Mouse (Mus musculus): ENCODE data around the gene Stat1. TPM values are rescaled to one million over a fixed set of nuclear protein-coding genes. Genes with fewer than 3 reads are reported as not detected.

The Stat1 gene
- polyA plus RNA-seq, 1 experiment from 2014 or later = 25.1 TPM

DNA sequence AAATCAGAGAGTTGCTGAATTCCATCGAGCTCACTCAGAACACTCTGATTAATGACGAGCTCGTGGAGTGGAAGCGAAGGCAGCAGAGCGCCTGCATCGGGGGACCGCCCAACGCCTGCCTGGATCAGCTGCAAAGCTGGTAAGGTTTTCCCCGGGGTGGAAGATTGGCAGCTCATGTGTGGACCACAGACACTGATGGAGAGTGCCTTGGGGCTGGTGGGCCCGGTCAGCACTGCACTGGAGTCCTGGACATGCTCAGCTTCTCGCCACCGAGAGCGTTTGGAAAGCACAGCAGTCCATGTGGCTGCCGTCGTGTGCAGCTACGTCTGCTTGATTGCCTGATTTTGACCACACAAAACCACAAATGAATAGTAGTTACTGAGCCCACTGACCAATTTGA lies 18.1 kb downstream of the Stat1 start:
- no peaks in the 10 kb centered on the region for H3K9me3 ChIP-seq
- peaks cover 3% of the 10 kb centered on the region; the same call in 1 of the 2 replicates for H3K36me3 ChIP-seq
- H3K4me1 ChIP-seq = 0 out of 2 replicates have a peak, but pooled peaks cover 5% of the 10 kb centered on the region
- H3K9ac ChIP-seq = no peak overlapping the region
- no peak overlapping the region for H3K27ac ChIP-seq
- ATAC-seq (ENCODE audit: insufficient read depth, low FRiP score, low read depth) = no peak
- no peaks in the 10 kb centered on the region for H3K27me3 ChIP-seq (replicated peaks)
- no peak overlapping the region for H3K4me3 ChIP-seq (replicated peaks)
- WGBS = 68% methylated on average over 16 of the region's 16 CpGs
- no peak overlapping the region for H3K4me2 ChIP-seq

GRCm38 (mm10) chr1:52140534-52140933 lies 21.3 kb downstream of the Stat1 start:
- peaks cover 3% of the 10 kb centered on the region; the same call in 1 of the 2 replicates for H3K36me3 ChIP-seq
- H3K4me3 ChIP-seq (replicated peaks) = no peak overlapping the region
- H3K4me1 ChIP-seq = 0 out of 2 replicates have a peak, but pooled peaks cover 5% of the 10 kb centered on the region
- WGBS = 90% methylated on average over 9 of the region's 9 CpGs
- no peaks in the 10 kb centered on the region for H3K9me3 ChIP-seq
- no peak for ATAC-seq (ENCODE audit: insufficient read depth, low FRiP score, low read depth)
- H3K9ac ChIP-seq = no peak overlapping the region
- H3K27ac ChIP-seq = no peak overlapping the region
- H3K4me2 ChIP-seq = no peak overlapping the region
- no peaks in the 10 kb centered on the region for H3K27me3 ChIP-seq (replicated peaks)

- Histone ChIP-seq H3K4me3 (replicated peaks) (no peak overlapping the region), H3K27ac (no peak overlapping the region), H3K36me3 (peaks cover 3% of the 10 kb centered on the region; the same call in 1 of the 2 replicates), H3K9me3 (no peaks in the 10 kb centered on the region), H3K4me1 (0 out of 2 replicates have a peak, but pooled peaks cover 5% of the 10 kb centered on the region), H3K9ac (no peak overlapping the region), H3K27me3 (replicated peaks) (no peaks in the 10 kb centered on the region), H3K4me2 (no peak overlapping the region)
- WGBS = 54% methylated on average over 3 of the region's 3 CpGs
- no peak for ATAC-seq (ENCODE audit: insufficient read depth, low FRiP score, low read depth)
Measured at GRCm38 (mm10) chr1:52141482-52141881, 22.2 kb downstream of the Stat1 start.

- 68% methylated on average over 4 of the region's 4 CpGs for WGBS
- H3K4me3 ChIP-seq (replicated peaks) = no peak overlapping the region
- peaks cover 3% of the 10 kb centered on the region; the same call in 1 of the 2 replicates for H3K36me3 ChIP-seq
- H3K9me3 ChIP-seq = no peaks in the 10 kb centered on the region
- H3K4me1 ChIP-seq = 0 out of 2 replicates have a peak, but pooled peaks cover 5% of the 10 kb centered on the region
- H3K4me2 ChIP-seq = no peak overlapping the region
- H3K27me3 ChIP-seq (replicated peaks) = no peaks in the 10 kb centered on the region
- H3K9ac ChIP-seq = no peak overlapping the region
- no peak for ATAC-seq (ENCODE audit: insufficient read depth, low FRiP score, low read depth)
- H3K27ac ChIP-seq = no peak overlapping the region
Measured at GRCm38 (mm10) chr1:52142117-52142516, 22.9 kb downstream of the Stat1 start.

DNA sequence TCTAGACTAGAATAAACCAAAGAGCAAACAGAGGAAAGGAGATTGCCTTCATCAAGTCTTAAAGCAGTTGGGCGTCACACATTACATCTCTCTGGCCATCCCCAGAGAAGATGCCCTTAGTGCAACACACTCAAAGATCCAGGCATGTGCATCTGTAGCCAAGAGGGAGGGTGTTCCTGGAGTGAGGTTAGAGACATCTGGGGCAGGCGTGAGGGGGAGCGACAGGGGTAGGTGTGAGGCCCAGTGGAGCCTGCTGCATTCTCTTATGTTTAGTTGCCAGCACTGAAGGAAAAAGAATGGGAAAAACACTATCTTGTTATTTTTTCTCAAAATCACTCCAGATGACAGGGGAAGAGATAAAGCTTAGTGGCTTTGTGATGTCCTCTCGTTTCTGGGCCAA lies 24.0 kb downstream of the Stat1 start:
- H3K4me2 ChIP-seq = no peak overlapping the region
- 81% methylated on average over 4 of the region's 4 CpGs for WGBS
- no peak overlapping the region for H3K27ac ChIP-seq
- H3K27me3 ChIP-seq (replicated peaks) = no peaks in the 10 kb centered on the region
- H3K4me1 ChIP-seq = 0 out of 2 replicates have a peak, but pooled peaks cover 5% of the 10 kb centered on the region
- no peak overlapping the region for H3K4me3 ChIP-seq (replicated peaks)
- no peaks in the 10 kb centered on the region for H3K9me3 ChIP-seq
- H3K9ac ChIP-seq = no peak overlapping the region
- H3K36me3 ChIP-seq = peaks cover 3% of the 10 kb centered on the region; the same call in 1 of the 2 replicates
- no peak for ATAC-seq (ENCODE audit: insufficient read depth, low FRiP score, low read depth)

GRCm38 (mm10) chr1:52143596-52144156 lies 24.4 kb downstream of the Stat1 start:
- H3K36me3 ChIP-seq = peaks cover 3% of the 10 kb centered on the region; the same call in 1 of the 2 replicates
- no peak overlapping the region for H3K27ac ChIP-seq
- no peak overlapping the region for H3K4me3 ChIP-seq (replicated peaks)
- WGBS = 85% methylated on average over 7 of the region's 7 CpGs
- H3K9me3 ChIP-seq = no peaks in the 10 kb centered on the region
- no peaks in the 10 kb centered on the region for H3K27me3 ChIP-seq (replicated peaks)
- H3K4me2 ChIP-seq = no peak overlapping the region
- ATAC-seq (ENCODE audit: insufficient read depth, low FRiP score, low read depth) = no peak
- no peak overlapping the region for H3K9ac ChIP-seq
- H3K4me1 ChIP-seq = 0 out of 2 replicates have a peak, but pooled peaks cover 5% of the 10 kb centered on the region

GRCm38 (mm10) chr1:52144907-52145306 lies 25.7 kb downstream of the Stat1 start:
- H3K36me3 ChIP-seq = peaks cover 3% of the 10 kb centered on the region; the same call in 1 of the 2 replicates
- H3K4me2 ChIP-seq = no peak overlapping the region
- ATAC-seq (ENCODE audit: insufficient read depth, low FRiP score, low read depth) = no peak
- peaks cover 10% of the 10 kb centered on the region; the same call in 1 of the 2 replicates for H3K4me1 ChIP-seq
- H3K27me3 ChIP-seq (replicated peaks) = no peaks in the 10 kb centered on the region
- WGBS = 66% methylated on average over 10 of the region's 10 CpGs
- no peak overlapping the region for H3K9ac ChIP-seq
- H3K4me3 ChIP-seq (replicated peaks) = no peak overlapping the region
- H3K27ac ChIP-seq = no peak overlapping the region
- H3K9me3 ChIP-seq = no peaks in the 10 kb centered on the region

GRCm38 (mm10) chr1:52146214-52146970 lies 27.2 kb downstream of the Stat1 start:
- H3K4me1 ChIP-seq = peaks cover 15% of the 10 kb centered on the region; the same call in 1 of the 2 replicates
- H3K4me3 ChIP-seq (replicated peaks) = no peak overlapping the region
- H3K27ac ChIP-seq = no peak overlapping the region
- peak; percentile 62; the same call in 1 of the 2 replicates for ATAC-seq (ENCODE audit: insufficient read depth, low FRiP score, low read depth)
- no peak overlapping the region for H3K4me2 ChIP-seq
- H3K9me3 ChIP-seq = no peaks in the 10 kb centered on the region
- peaks cover 6% of the 10 kb centered on the region for H3K36me3 ChIP-seq
- H3K9ac ChIP-seq = no peak overlapping the region
- no peaks in the 10 kb centered on the region for H3K27me3 ChIP-seq (replicated peaks)
- WGBS = 56% methylated on average over 12 of the region's 12 CpGs

DNA sequence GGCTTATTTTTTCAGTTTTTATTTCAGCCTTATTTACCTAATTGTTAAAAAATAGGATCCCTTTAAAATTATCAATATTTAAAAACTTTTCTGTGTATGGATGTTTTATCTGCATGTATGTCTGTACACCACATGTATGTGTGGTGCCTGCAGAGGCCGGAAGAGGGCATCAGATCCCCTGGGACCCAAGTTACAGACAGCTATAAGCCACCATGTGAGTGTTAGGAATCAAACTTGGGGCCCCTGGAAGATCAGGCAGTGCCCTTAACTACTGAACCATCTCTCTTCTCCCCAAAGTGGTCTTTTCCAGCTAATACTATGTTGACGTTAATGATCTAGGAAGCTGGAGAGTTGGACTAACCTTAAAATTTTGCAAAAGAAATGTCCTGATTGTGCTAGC lies 28.2 kb downstream of the Stat1 start:
- Histone ChIP-seq H3K9me3 (no peaks in the 10 kb centered on the region), H3K27me3 (replicated peaks) (no peaks in the 10 kb centered on the region), H3K4me1 (peaks cover 10% of the 10 kb centered on the region; the same call in 1 of the 2 replicates), H3K4me3 (replicated peaks) (no peak overlapping the region), H3K4me2 (no peak overlapping the region), H3K27ac (no peak overlapping the region), H3K36me3 (peaks cover 4% of the 10 kb centered on the region; the same call in 1 of the 2 replicates), H3K9ac (no peak overlapping the region)
- ATAC-seq (ENCODE audit: insufficient read depth, low FRiP score, low read depth) = no peak
- 83% methylated on average over 2 of the region's 2 CpGs for WGBS

- H3K27me3 ChIP-seq (replicated peaks) = no peaks in the 10 kb centered on the region
- H3K27ac ChIP-seq = no peak overlapping the region
- no peaks in the 10 kb centered on the region for H3K9me3 ChIP-seq
- no peak for ATAC-seq (ENCODE audit: insufficient read depth, low FRiP score, low read depth)
- no peak overlapping the region for H3K4me3 ChIP-seq (replicated peaks)
- H3K36me3 ChIP-seq = peaks cover 4% of the 10 kb centered on the region; the same call in 1 of the 2 replicates
- 77% methylated on average over 7 of the region's 7 CpGs for WGBS
- peaks cover 10% of the 10 kb centered on the region; the same call in 1 of the 2 replicates for H3K4me1 ChIP-seq
- no peak overlapping the region for H3K9ac ChIP-seq
- no peak overlapping the region for H3K4me2 ChIP-seq
Measured at GRCm38 (mm10) chr1:52148178-52148577, 28.9 kb downstream of the Stat1 start.

- H3K4me3 ChIP-seq (replicated peaks) = no peak overlapping the region
- ATAC-seq (ENCODE audit: insufficient read depth, low FRiP score, low read depth) = no peak
- H3K27ac ChIP-seq = no peak overlapping the region
- 81% methylated on average over 7 of the region's 7 CpGs for WGBS
- no peak overlapping the region for H3K4me2 ChIP-seq
- no peak overlapping the region for H3K9ac ChIP-seq
- no peaks in the 10 kb centered on the region for H3K9me3 ChIP-seq
- no peaks in the 10 kb centered on the region for H3K27me3 ChIP-seq (replicated peaks)
- H3K36me3 ChIP-seq = peaks cover 4% of the 10 kb centered on the region; the same call in 1 of the 2 replicates
- H3K4me1 ChIP-seq = peaks cover 10% of the 10 kb centered on the region; the same call in 1 of the 2 replicates
Measured at GRCm38 (mm10) chr1:52148696-52149095, 29.5 kb downstream of the Stat1 start.

- Histone ChIP-seq H3K9me3 (no peaks in the 10 kb centered on the region), H3K36me3 (peaks cover 4% of the 10 kb centered on the region; the same call in 1 of the 2 replicates), H3K4me3 (replicated peaks) (no peak overlapping the region), H3K27me3 (replicated peaks) (no peaks in the 10 kb centered on the region), H3K27ac (peak overlapping the region; percentile 58), H3K9ac (no peak overlapping the region), H3K4me1 (peaks cover 10% of the 10 kb centered on the region; the same call in 1 of the 2 replicates), H3K4me2 (no peak overlapping the region; the same call in 1 of the 2 replicates)
- 35% methylated on average over 9 of the region's 9 CpGs for WGBS
- ATAC-seq (ENCODE audit: insufficient read depth, low FRiP score, low read depth) = peak; percentile 53
Measured at GRCm38 (mm10) chr1:52149934-52150346, 30.7 kb downstream of the Stat1 start.
